Mouse (Mus musculus) heart, postnatal 10 days (tissue): ENCODE data around the gene Gnaq. TPM values are rescaled to one million over a fixed set of nuclear protein-coding genes. Genes with fewer than 3 reads are reported as not detected.
"Not testable (repeated sequence)": the region's sequence is repeated elsewhere in the genome, so short reads cannot be mapped to it uniquely, and the experiment has no call there.

ENCODE experiments used
- DNase-seq, 2 experiments: peaks; one replicate each; pipeline ENCODE4 v3.0.0; 2021
- intact Hi-C: fragments of 180-260 bp; cut with DNase I; formaldehyde crosslinking; loops from one replicate; pipeline ENCODE4 v1.15.1; 2025
- total RNA-seq, 2 experiments: library from RNA; stranded (reverse); gene quantifications; 2 replicates each; pipeline ENCODE4 v1.2.3; 2021

Gnaq gene
- total RNA-seq, 2 experiments from 2014 or later, result 37.3 to 38.1 TPM

DNA sequence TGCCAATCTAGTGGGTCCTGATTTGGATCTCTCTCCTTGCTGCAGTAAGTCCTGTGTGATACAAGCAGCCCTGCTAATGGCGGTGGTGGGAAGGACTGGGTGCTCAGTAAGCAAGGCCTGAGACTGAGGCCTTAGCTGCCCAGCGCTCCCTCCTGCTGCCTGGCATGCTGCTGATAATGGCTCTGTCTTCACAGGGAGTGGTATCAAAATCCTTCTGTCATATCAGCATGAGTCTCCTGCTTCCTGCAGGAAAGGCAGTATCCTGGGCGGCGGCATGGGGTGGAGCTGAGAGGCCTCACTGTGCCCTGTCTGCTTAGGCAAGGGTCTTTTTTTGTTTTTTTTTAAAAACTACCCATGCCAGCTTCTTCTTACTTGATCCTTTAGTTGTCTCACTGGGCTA is 9.2 kb downstream of the Gnaq start:
- no peak for DNase-seq
- intact Hi-C loops, result no loop called here

DNA sequence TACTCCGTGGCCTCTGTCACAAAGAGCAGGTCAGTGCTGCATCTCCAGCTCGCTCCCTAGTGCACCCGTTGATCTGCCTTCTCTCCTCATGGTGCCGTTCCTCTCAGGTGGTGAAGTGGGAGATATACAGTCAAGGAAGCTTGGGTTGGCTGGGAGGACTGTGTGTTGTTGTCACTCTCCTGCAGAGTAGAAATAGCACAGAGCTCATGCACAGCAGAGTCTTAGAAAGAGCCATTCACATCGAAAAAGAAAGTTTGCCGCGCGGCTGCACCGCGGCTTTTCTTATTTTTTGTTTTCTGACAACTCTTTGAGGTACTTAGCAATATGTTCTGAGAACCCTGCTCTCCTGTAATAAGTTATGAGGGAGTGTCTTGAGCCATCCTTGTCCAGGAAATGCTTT is 10.4 kb downstream of the Gnaq start:
- intact Hi-C loops, result no loop called here
- no peak for DNase-seq

DNA sequence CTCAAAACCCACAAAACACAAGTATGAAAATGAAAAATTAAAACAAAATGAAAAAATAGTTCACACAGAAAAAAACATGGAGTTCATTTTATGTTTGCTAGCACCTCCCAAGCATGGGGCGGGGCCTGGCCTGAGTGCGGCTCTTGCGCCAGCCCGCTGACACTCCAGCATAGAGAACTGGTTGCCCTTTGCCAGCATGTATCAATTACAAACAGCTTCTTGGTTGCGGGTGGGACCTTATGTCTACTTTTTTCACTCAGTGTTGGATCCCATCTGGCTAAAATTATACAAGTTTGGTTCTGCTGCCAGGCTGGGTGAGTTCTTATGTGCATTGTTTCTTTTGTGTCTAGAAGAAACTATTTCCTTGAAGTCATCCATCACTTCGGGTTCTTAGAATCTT is 14.8 kb downstream of the Gnaq start:
- no peak for DNase-seq

DNA sequence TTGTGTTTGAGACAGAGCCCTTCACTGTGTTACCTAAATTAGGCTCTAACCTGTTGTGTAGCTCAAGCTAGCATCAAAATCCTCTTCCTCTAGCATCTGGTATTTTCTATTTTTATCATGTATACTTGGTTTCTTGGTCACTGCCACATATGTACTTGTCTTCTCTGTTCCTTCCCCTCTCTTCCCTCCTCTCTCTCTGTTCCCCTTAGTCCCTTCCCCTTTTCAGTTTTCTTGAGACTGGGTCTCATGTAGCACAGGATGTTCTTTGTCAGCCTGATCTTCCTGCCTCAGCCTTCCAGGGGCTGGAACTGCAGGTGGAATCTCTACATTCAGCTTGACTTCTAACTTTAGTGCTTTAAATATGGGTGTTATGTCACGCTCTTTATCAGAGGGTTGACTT is 16.5 kb downstream of the Gnaq start:
- intact Hi-C loops, result no loop called here
- no peak for DNase-seq

More for the DNA sequence above, 14.8 kb downstream of the Gnaq start:
- intact Hi-C loops, result no loop called here

DNA sequence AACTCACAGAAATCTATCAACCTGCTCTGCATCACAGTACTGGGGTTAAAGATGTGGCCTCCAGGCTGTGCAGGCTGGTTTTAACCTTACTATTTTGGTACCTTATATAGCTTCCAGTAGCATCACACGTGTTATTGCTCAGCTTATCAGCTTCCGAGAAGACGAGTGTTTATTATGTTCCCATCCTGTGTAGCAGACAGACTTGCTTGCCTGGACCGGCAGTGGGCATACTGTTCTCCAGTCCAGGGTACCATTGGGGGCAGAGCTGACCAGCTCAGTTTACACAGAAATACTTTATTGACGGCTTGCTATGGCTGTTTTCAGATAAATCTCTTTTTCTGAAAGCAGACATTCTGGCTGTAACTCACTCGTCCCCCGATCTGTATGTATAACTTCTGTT is 17.7 kb downstream of the Gnaq start:
- no peak for DNase-seq
- intact Hi-C loops, result no loop called here

DNA sequence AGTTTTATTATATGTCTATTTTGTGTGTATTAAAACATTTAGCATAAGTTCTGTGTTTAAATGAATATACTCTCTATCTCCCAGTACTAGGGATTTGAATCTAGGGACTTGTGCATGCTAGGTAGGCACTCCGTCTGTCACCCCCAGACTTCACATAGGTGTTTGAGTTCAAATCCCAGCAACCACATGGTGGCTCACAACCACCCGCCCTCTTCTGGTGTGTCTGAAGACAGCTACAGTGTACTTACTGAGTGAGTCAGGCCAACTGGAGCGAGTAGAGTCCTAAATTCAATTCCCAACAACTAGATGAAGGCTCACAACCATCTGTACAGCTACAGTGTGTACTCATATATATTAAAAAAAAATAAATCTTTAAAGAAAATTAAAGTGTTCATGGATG is 21.2 kb downstream of the Gnaq start:
- intact Hi-C loops, result no loop called here
- no peak for DNase-seq

DNA sequence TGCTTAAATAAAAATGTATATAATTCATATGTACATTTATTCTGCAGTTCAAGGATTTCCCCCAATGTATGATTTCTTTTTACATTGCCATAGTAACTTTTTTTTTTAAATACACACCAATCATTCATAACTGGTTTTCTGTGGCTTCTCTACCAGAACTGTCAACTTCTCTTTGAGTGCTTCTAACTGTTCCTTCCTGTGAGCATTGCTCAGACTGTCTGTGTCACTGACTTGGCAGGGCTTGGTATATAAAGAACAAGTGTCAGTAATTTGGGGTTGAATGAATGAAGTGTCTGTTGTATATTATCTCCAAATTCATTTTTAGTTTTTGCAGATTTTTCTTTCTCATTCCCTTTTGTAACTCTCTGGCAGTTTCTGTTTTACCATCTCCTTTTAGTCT is 21.8 kb downstream of the Gnaq start:
- intact Hi-C loops, result no loop called here
- DNase-seq, result no peak

DNA sequence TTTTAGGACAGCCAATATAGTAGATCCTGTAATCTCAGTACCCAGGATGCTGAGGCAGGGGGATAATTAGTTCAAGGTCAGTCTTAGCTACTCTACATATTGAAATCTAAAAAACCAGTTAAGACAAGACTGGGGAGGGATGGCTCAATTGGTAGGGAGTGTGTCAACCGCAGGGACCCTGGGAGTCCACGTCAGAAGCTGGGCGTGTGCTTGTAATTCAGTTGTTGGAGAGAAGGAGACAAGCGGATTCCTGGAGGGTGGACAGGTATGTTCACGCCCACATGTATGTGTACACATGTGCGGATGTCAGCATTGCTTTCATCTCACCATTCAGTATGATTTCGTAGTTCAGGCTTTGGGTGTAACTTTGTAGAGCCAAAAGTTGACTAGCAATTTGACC is 24.5 kb downstream of the Gnaq start:
- intact Hi-C loops, result no loop called here

DNA sequence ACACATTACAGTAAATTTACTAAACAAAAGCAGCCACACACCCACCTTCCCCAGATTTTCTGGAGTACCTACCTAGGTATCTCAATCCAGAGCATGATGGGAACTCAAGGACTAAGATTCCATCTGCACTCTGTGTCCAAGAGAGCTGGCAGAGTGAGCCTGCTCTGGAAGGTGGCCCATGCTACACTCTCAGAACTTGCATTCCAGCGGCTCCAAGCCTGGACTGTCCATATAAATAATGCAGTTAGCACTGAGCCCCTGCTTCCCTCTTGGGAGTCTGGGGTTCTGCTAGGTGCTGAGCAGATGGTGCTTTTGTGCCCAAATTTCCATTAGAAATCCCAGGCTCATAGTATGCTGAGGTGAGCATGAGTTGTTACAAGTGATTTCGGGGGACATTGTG is 28.1 kb downstream of the Gnaq start:
- DNase-seq, result peak; percentile 72 to 76
- intact Hi-C loops, result no loop called here

More for the DNA sequence above, 24.5 kb downstream of the Gnaq start:
- DNase-seq, result no peak

DNA sequence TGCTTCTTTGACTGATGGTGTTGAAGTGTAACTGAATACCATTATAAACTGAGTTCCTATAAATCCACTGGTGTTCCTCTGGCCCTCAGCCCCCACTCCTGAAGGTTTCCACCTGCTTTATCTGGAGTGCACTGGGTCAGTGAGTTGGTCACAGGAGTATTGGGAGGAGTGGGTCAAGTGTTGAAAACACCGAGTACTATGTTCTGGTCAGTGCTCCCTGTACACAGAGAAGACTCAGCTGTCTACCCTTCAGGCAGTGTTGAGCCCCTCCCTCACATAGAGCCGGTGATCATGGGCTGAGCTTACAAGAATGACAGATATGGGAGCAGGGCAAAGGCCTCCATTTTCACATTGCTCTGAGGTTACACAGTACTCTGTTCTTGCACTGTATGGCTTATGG is 28.6 kb downstream of the Gnaq start:
- intact Hi-C loops, result no loop called here
- DNase-seq, result no peak

DNA sequence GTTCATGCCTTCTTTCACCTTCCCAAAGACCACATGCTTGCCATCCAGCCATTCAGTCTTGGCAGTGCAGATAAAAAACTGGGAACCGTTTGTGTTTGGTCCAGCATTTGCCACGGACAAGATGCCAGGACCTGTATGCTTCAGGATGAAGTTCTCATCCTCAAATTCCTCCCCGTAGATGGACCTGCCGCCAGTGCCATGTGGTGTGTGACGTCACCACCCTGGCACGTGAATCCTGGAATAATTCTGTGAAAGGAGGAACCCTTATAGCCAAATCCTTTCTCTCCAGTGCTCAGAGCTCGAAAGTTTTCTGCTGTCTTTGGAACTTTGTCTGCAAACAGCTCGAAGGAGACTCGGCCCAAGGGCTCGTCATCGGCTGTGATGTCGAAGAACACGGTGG is 31.8 kb downstream of the Gnaq start:
- DNase-seq, intact Hi-C loops: not testable (repeated sequence)

DNA sequence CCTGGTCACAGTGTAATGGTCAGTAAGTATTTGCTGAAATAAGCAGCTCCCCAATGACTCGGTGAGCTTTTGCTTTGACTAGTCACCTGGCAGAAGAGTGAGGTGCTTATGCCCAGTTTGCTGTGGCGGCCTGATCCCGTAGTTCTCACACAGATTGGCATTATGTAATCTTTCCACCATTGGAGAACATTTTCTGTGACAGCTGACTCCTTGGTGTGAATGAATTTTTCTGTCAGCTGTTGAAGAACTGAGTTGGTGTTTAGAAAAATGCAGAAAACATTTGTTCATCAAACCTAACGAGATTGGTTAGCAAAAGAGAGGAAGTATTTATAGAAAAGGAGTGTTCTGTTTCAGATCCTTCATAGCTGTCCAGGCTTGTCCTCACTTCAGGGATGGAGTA is 34.6 kb downstream of the Gnaq start:
- intact Hi-C loops, result loop anchor here (5.0 kb wide), 1 partner anchor 35 kb away; the partner anchor contains the start of gene Gnaq
- DNase-seq, result no peak

DNA sequence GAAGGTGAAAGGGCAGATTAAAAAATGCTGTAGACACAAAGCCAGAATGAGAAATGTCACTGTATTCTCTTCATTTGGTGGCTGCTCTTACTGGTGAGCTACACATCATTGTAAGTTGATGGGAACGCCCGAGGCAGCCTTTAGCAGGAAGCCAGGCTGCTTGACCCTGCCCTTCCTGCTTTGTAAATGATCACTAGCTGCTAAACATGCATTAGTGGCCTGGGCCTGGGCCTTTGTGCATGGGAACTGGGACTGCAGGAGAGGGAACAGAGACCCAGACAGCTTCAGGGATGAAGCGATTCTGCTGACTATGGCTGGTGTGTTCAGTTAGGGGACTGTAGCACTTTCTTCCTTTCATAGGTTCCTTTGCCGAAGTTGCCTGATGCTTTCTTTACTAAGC is 35.6 kb downstream of the Gnaq start:
- peak; percentile 44 to 47 for DNase-seq
- intact Hi-C loops, result loop anchor here (5.0 kb wide), 1 partner anchor 36 kb away; the partner anchor contains the start of gene Gnaq

DNA sequence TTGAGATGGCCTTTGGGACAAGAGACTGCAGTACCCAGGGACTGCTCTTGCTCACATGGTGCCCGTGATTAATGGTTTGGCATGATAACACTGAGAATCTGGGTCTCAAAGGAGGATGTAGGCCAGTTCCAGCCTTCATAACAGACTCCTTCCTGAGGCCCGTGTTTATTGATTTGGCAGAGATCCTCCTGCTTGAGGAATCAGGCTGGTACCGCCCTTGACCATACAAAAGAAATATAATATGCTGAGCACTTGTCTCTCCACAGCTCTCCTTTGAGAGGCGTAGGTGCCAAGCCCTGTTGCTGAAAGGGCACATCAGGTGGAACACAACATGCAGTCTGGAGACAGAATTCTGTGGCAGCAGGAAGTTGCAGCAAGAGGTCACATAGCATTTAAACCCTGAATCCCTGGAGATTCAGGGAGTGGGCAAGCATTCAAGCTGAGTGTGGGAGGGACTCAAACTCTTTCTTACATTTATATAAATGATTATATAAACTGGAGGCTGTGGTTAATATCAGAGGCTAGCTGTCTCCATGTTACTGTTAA is 36.1 kb downstream of the Gnaq start:
- intact Hi-C loops, result loop anchor here (5.0 kb wide), 1 partner anchor 36 kb away; the partner anchor contains the start of gene Gnaq
- DNase-seq, result peak; percentile 65

DNA sequence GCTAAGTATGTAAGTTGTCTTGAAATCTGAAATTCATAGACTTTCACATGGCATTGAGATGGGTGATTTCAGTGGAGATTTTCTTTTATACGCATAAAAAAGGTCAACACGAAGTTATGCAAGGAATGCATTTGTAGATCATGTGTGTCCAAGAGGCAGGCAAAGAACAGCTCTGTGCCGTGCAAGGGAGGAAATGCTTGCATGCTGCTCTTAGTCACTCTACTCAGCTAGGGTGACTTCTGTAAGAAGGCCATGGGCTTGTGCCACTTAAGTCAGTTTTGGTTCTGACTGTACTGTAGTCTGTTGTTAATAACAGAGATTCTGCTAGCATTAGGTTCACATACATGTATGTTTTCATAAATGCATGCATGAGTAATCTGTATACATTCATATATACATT is 38.1 kb downstream of the Gnaq start:
- no peak for DNase-seq
- intact Hi-C loops, result no loop called here

DNA sequence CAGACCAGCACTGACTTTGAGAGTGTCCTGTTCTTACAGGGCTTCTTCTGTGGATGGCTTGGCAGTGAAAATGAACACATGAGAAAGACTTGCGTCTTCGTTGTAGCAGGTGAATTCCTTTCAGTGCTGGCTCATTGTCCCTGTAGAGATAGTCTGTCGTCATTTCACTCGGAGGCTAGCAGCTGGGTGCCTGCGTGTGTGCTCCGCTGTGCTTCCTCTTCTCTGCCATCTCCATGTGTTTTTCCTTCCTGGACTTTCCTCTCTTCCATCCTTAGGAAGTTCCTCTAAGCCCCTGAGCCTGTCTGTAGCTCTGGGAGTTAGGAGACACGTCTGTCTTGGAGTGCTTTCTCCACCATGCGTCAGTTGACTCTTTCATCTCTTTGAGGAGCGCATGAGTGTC is 41.1 kb downstream of the Gnaq start:
- intact Hi-C loops, result no loop called here
- DNase-seq, result no peak

DNA sequence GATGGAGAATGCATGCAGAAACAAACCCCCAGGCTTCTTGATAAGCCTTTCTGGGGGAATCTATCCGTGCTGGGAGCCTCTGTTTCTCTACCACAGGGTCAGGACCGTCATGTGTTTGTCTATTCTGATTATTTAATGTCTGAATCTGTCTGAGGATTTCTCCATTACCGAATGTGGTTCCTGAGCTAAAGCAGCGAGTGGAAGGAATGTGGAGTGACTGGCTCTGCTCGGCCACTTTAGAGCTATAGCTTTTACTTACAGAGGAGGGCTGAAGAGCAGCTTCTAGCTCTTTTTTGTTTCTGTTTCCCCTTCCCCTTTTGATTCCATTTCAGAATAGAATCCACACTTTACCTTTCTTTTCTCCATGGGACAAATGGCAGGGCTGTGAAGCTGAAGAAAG is 43.8 kb downstream of the Gnaq start:
- DNase-seq, result no peak
- intact Hi-C loops, result no loop called here

DNA sequence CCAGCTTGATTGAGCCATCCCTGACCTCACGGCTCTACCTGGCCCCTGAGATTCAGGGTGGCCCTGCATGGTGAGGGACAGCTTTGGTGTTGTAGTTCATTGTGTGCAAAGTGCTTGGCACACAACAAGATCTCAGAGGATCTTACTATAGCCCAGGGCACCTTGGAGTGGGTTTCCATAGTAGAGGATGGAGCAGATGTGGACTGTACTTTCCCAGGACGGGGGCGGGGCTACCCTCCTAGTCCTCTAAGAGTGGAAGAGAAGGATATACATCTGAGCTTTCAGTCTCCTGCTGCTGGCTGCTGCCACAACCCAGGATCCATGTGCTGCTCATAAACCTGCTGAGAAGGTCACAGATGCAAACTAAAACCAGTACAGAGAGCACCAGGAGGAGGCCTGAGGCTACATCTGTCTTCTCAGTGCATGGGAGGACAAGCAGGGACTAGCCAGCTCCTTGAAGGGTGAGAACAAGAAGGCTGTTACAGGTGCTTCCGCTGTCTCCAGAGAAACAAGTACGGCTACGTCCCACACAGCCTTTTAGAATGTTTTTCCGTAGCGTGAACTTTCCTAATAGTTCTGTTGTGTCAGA is 44.6 kb downstream of the Gnaq start:
- no peak for DNase-seq
- intact Hi-C loops, result no loop called here

DNA sequence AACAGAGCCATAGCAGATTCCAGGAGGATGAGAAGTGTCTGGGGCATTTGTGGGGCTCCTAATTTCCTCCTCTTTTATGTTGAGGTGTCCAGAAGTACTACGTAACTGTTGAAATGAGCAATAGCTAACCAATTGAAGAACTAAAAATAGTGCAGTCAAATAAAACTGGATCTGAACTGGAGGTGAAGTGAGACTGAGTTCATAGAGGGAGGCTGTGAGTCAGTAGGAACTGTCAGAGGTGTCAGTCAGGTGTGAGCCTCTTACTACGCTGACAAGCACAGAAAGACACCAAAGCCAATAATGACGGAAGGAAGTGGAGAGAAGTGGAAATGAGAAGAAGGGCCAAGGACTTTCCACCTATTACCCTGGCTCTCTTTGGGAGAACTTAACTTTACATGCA is 48.6 kb downstream of the Gnaq start:
- intact Hi-C loops, result loop anchor here (5.0 kb wide), 1 partner anchor 49 kb away; the partner anchor contains the start of gene Gnaq
- no peak for DNase-seq

DNA sequence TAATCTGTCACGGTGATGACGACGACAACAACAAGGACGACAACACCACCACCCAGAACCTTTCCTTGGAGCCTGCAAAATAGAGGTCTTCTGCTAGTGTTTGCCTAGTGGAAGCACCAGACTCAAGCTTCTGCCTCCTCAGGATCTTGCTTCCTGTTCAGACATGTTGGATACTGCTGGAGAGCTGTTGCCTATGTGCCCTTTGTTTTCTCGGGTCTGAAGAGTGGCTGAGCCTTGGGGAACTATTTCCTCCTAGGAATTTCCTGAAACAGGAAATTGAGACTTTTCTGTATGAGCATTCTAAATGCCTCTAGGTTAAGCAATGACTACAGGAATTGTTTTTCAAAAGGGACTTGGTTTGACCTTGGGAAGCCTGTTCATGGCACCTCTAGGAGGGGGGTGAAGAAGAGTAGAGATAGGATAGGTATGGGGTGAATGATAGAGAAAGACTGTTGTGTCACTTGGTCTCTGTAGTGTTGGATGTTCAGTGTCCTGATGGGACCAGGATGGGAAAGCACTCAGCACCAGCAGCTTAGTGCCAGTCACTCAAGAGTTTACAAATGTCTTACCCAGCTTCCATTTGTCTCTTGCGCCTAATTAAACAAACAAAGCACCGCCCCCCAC is 49.3 kb downstream of the Gnaq start:
- intact Hi-C loops, result loop anchor here (5.0 kb wide), 1 partner anchor 50 kb away; the partner anchor contains the start of gene Gnaq
- DNase-seq, result no peak

DNA sequence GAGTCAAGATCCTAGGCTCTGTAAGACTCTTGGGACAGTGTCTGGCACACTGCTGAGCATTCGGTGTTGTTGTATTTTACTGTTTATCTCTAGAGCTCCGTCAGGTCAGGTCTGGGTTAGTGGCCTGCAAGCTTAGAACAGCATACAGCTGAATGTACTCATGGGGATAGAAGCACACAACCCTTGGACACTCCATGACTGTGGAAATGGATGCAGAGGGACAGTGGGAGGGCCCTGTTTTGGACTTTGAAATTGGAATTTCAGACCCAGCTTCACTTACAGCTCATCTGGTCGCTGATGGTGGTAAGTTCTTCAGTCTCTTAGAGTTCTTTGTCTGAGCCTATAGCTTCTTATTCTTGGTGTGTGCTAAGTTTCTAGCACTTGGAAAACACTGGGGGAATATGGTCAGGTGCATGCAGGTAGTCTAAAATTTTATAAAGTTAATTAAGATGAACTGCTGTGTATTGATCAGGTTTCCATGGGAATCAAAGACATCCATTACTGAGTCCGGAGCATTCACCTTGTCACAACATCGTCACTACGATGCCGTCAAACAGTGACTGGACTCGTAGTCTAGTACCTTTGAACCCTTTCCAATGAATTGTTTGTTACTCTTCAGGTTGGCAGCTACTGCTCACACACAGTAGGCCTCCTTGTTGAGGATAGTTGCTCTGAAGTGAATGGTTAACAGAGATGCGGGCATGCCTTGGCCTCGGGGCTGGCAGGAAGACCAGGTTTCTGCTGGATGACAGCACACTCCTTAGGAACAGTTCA is 51.1 kb downstream of the Gnaq start:
- no peak for DNase-seq
- intact Hi-C loops, result loop anchor here (5.0 kb wide), 1 partner anchor 51 kb away; the partner anchor contains the start of gene Gnaq
